Mouse (Mus musculus): Measurements from ENCODE around the gene Cacna1a. TPM values are rescaled to one million over a fixed set of nuclear protein-coding genes. Genes with fewer than 3 reads are reported as not detected.

Cacna1a gene
- polyA plus RNA-seq, 1 experiment from 2014 or later = 1.3 TPM

- CTCF ChIA-PET = no interaction called here
- ATAC-seq = no peak
- in situ Hi-C loops (cut with MboI; ENCODE audit: low pct_unique_long_range_greater_than_20kb) = loop anchor here (25.0 kb wide), 1 partner anchor 638 kb away; the partner anchor contains the start of genes 1700067K01Rik, 2210011C24Rik and Palm3
Measured at GRCm38 (mm10) chr8:84650213-84650612, 262.0 kb downstream of the Cacna1a start.

DNA sequence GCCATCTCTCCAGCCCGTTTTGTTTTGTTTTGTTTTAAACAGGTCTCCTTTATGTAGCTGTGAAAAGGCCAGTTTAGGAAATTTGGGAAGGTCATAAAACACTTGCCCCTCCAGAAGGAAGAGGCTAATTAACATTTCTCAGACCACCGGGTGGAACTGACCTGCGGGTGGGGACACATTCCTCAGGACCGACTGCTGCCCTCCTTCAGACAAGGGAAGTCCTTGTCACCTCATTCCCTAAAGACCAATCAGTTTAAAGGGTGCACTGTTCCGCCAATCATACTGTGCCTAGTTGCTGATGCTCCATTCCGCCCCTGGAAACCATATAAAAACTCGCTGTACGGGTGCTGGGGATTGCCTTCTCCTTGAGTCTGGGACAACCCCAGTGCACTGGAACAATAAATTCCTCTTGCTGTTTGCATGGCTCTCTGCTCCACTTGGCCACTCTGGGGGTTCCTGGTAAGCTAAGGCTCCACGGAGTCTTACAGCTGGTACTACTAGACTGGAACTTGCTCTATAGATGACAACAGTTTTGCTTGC lies 264.9 kb downstream of the Cacna1a start:
- in situ Hi-C loops (cut with MboI; ENCODE audit: low pct_unique_long_range_greater_than_20kb) = loop anchor here (25.0 kb wide), 1 partner anchor 641 kb away; the partner anchor contains the start of genes 1700067K01Rik, 2210011C24Rik and Palm3
- ATAC-seq (no peak), DNase-seq (ENCODE audit: low read depth, low spot score) (no peak)
- no peak for TF ChIP-seq CTCF (IDR thresholded peaks at IDR 0.05)
- H3K27me3 ChIP-seq = no peaks in the 10 kb centered on the region
- ChIA-PET POLR2A (no interaction called here), CTCF (no interaction called here)

More at GRCm38 (mm10) chr8:84650213-84650612, 262.0 kb downstream of the Cacna1a start:
- POLR2A ChIA-PET = no interaction called here
- TF ChIP-seq CTCF (IDR thresholded peaks at IDR 0.05) = no peak
- no peak for DNase-seq (ENCODE audit: low read depth, low spot score)
- H3K27me3 ChIP-seq = no peaks in the 10 kb centered on the region

DNA sequence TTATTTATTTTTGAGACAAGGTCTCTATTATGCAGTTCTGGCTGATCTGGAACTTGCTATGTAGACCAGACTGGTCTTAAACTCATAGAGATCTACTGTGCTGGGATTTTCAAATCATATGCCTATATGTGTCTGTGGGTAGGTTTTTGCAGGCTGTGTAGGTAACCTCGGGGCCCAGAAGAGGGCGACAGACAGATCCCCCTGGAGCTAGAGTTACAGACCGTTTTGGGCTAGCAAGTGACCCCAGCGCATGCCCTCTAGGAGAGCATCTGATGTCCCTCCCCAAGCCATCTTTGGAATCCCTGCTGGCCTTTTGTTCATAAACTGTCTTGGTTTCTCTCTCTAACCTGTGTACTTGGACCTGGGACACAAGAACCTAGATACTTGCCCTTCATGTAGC lies 266.4 kb downstream of the Cacna1a start:
- ATAC-seq (no peak), DNase-seq (ENCODE audit: low read depth, low spot score) (no peak)
- in situ Hi-C loops (cut with MboI; ENCODE audit: low pct_unique_long_range_greater_than_20kb) = loop anchor here (25.0 kb wide), 1 partner anchor 642 kb away; the partner anchor contains the start of genes 1700067K01Rik, 2210011C24Rik and Palm3
- H3K27me3 ChIP-seq = no peaks in the 10 kb centered on the region
- ChIA-PET POLR2A (no interaction called here), CTCF (no interaction called here)
- no peak for TF ChIP-seq CTCF (IDR thresholded peaks at IDR 0.05)

DNA sequence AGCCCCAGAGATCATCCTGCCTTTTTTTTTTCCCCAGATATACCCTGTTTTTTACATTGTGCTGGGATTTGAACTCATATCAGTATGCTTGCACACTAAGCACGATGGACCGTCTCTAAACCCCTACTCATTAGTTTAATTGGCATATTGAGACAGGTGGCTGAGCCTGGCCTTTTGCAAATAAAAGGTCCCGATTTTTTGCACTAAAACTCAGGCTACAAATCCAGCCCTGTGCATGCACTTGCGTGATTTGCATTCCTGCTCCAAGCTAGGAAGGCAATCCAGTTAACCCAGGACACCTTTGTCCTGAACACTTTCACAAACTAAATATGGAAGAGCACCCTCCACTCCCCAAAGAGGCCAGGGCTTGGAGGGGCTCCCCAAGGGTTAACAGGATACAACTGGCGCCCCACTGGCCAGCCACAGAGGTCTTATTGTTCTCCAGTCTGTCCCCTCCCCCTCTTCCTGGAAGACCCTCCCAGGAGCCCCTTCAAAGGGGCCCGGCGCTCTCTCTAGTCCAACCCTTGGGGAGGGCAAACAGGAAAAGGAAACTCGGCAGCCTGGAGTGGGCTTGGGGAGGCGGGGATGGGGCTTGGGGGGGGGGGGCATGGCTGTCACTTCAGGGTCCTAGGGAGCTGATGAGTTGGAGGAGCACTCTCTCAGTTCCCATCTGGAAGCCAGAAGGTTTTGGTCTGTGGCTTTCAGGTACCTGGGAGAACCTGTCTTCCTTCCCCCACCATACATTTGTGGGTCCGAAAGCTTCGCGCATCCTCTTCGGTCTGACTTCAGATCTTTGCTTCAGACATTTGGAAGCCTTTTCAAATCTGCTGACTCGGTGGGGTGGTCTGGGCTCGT lies 267.3 kb downstream of the Cacna1a start:
- no peaks in the 10 kb centered on the region for H3K27me3 ChIP-seq
- DNase-seq (ENCODE audit: low read depth, low spot score) = no peak
- in situ Hi-C loops (cut with MboI; ENCODE audit: low pct_unique_long_range_greater_than_20kb) = loop anchor here (25.0 kb wide), 1 partner anchor 643 kb away; the partner anchor contains the start of genes 1700067K01Rik, 2210011C24Rik and Palm3
- TF ChIP-seq CTCF (IDR thresholded peaks at IDR 0.05) = no peak
- ChIA-PET POLR2A (interaction anchor here (0.6 kb wide), 1 partner anchor 681 kb away, joined by 8 read pairs; no protein-coding TSS in a partner anchor), CTCF (no interaction called here)
- no peak for ATAC-seq

DNA sequence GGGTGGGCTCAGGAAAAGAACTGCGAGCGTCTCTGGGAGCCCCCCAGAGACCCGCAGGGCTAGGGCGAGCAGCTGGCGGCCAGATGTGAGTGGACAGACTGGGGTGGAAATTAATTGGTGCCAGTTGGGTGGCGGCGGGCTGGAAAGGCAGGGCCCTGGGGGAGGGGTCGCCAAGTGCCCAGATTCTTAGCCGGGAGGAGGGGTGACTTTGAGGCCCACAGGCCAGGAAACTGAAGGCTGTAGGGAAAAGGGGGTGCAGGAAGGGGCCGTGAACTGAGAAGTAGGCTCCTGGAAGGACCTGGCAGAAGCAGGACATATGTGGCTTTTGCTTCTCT lies 267.9 kb downstream of the Cacna1a start:
- ChIA-PET POLR2A (interaction anchor here (0.6 kb wide), 1 partner anchor 682 kb away, joined by 8 read pairs; no protein-coding TSS in a partner anchor), CTCF (interaction anchor here (1.0 to 1.1 kb wide), 2 partner anchors 12 to 16 kb away, joined by 3 to 5 read pairs; no protein-coding TSS in a partner anchor)
- ATAC-seq = no peak
- in situ Hi-C loops (cut with MboI; ENCODE audit: low pct_unique_long_range_greater_than_20kb) = loop anchor here (25.0 kb wide), 1 partner anchor 644 kb away; the partner anchor contains the start of genes 1700067K01Rik, 2210011C24Rik and Palm3
- TF ChIP-seq CTCF (IDR thresholded peaks at IDR 0.05) = no peak
- H3K27me3 ChIP-seq = no peaks in the 10 kb centered on the region
- DNase-seq (ENCODE audit: low read depth, low spot score) = no peak

- H3K27me3 ChIP-seq = no peaks in the 10 kb centered on the region
- ATAC-seq (peak; percentile 46), DNase-seq (ENCODE audit: low read depth, low spot score) (no peak)
- POLR2A ChIA-PET = no interaction called here
- CTCF ChIA-PET = interaction anchor here (1.0 to 1.1 kb wide), 3 partner anchors 12 to 18 kb away, joined by 3 to 5 read pairs (median 3); no protein-coding TSS in a partner anchor
- TF ChIP-seq CTCF (IDR thresholded peaks at IDR 0.05) = no peak
- in situ Hi-C loops (cut with MboI; ENCODE audit: low pct_unique_long_range_greater_than_20kb) = loop anchor here (25.0 kb wide), 1 partner anchor 644 kb away; the partner anchor contains the start of genes 1700067K01Rik, 2210011C24Rik and Palm3
Measured at GRCm38 (mm10) chr8:84656641-84657126, 268.4 kb downstream of the Cacna1a start.

- no peaks in the 10 kb centered on the region for H3K27me3 ChIP-seq
- in situ Hi-C loops (cut with MboI; ENCODE audit: low pct_unique_long_range_greater_than_20kb) = loop anchor here (25.0 kb wide), 1 partner anchor 645 kb away; the partner anchor contains the start of genes 1700067K01Rik, 2210011C24Rik and Palm3
- POLR2A ChIA-PET = interaction anchor here (0.7 kb wide), 1 partner anchor 164 kb away, joined by 4 read pairs; no protein-coding TSS in a partner anchor
- ATAC-seq (no peak), DNase-seq (ENCODE audit: low read depth, low spot score) (no peak)
- TF ChIP-seq CTCF (IDR thresholded peaks at IDR 0.05) = no peak
- CTCF ChIA-PET = interaction anchor here (0.7 to 1.1 kb wide), 4 partner anchors 13 to 505 kb away, joined by 3 to 5 read pairs (median 3); no protein-coding TSS in a partner anchor
Measured at GRCm38 (mm10) chr8:84657203-84657602, 269.0 kb downstream of the Cacna1a start.

DNA sequence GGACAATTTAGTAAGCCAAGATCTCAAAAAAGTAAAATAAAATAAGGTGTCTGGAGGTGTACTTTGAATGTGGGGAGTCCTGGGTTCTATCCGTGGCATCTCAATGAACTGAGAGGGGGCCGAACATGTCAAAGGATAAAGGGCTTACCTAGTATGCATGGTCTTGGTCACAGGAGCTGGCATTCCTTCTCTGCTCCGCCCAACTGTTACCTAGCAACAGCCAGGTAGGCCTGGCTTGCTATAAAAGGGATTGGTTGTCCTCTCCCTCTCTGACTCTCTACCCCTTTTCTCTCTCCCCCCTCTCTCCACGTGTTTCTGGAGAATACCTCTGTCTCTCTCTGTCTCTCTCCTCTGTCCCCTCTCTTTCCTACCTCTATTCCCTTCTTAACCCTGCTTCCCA lies 269.4 kb downstream of the Cacna1a start:
- H3K27me3 ChIP-seq = no peaks in the 10 kb centered on the region
- CTCF ChIA-PET = interaction anchor here (0.7 to 1.0 kb wide), 2 partner anchors 19 to 505 kb away, joined by 3 read pairs; no protein-coding TSS in a partner anchor
- ATAC-seq (no peak), DNase-seq (ENCODE audit: low read depth, low spot score) (no peak)
- TF ChIP-seq CTCF (IDR thresholded peaks at IDR 0.05) = no peak
- in situ Hi-C loops (cut with MboI; ENCODE audit: low pct_unique_long_range_greater_than_20kb) = loop anchor here (25.0 kb wide), 1 partner anchor 645 kb away; the partner anchor contains the start of genes 1700067K01Rik, 2210011C24Rik and Palm3
- POLR2A ChIA-PET = interaction anchor here (0.6 to 0.7 kb wide), 4 partner anchors 163 to 509 kb away, joined by 3 to 8 read pairs (median 4); no protein-coding TSS in a partner anchor

DNA sequence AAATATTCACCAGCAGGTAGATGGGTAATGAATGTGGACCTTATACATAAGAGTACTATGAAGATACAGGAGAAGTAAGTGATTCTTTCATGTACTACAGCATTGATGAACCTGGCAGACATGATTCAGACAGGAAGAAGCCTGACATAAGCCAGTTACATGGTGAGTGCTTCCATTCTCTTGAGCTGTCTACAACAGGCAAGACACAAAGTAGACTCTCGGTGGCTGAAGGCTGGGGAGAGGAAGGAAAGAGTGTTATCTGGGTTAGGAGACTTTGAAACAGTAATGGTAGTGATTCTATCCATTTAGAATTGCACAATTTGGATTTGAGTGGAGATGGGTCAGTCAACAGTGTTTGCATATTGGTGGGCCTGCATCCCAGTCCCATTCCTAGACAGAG lies 270.7 kb downstream of the Cacna1a start:
- no peak for ATAC-seq

More for the DNA sequence above, 270.7 kb downstream of the Cacna1a start:
- POLR2A ChIA-PET = interaction anchor here (0.7 kb wide), 1 partner anchor 1749 kb away, joined by 3 read pairs; no protein-coding TSS in a partner anchor
- CTCF ChIA-PET = interaction anchor here (0.8 to 1.7 kb wide), 3 partner anchors 11 to 75 kb away, joined by 3 read pairs; no protein-coding TSS in a partner anchor
- no peak for DNase-seq (ENCODE audit: low read depth, low spot score)
- no peaks in the 10 kb centered on the region for H3K27me3 ChIP-seq
- in situ Hi-C loops (cut with MboI; ENCODE audit: low pct_unique_long_range_greater_than_20kb) = loop anchor here (25.0 kb wide), 1 partner anchor 647 kb away; the partner anchor contains the start of genes 1700067K01Rik, 2210011C24Rik and Palm3
- TF ChIP-seq CTCF (IDR thresholded peaks at IDR 0.05) = no peak
